In the genomic region with DNA sequence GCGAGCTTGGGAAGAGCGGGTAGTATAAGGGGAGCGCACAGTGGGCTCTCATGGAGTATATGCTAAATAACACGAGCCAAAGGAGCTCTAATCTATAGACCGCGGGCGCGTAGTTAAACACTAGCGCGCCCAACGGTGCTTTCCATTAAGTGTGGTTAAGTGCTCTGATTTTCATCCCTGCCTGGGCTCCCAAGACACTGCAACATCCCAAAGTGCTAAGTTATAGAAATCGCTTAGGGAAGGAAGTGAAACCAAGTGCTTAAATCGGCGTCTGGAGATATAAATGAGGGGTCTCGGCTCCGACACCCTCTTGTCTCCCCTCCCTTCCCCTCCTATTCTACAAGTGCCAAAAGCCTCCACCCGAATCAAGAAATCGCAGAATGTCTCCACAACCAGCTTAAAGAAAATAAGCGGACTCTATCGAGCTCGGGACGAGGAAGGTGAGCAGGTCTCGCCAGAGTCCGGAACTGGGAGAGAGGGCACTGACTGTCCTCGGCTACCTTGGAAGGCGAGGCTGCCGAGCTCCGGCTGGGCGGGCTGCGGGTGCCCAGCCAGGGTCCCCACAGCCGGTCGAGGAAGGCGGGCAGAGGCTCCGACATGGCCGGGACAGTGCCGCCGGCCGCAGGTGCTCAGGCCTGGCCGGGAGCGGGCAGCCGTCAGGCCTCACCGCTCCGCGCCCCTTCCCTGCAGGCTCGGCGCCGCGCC, we compare ENCODE assay signal across 8 mouse cellular contexts. TPM values are rescaled to one million over a fixed set of nuclear protein-coding genes. Genes with fewer than 3 reads are reported as not detected.
A peak's percentile ranks its signal among the peaks of the same experiment; 100 is the strongest.
DNase-seq lines count a peak whose midpoint lies in the region; ATAC-seq and TF ChIP-seq lines count a peak whose summit lies in the region.

No protein-coding gene starts in this region.

- H3K27me3 ChIP-seq in G1E (ENCODE audit: insufficient read depth, low read length): no peaks in the 10 kb centered on the region
- H3K27me3 ChIP-seq in hindbrain, embryonic 14.5 days (ENCODE audit: control insufficient read depth, insufficient read depth, low read length): no peaks in the 10 kb centered on the region
- no peaks in the 10 kb centered on the region for H3K27me3 ChIP-seq in stomach, embryonic 15.5 days (replicated peaks)

- H3K9ac ChIP-seq in hindbrain, embryonic 14.5 days: peak overlapping the region; percentile 80
- peak overlapping the region; percentile 76 for H3K9ac ChIP-seq in stomach, embryonic 15.5 days

- H3K36me3 ChIP-seq in G1E (replicated peaks): peaks cover 7% of the 10 kb centered on the region
- no peaks in the 10 kb centered on the region for H3K36me3 ChIP-seq in hindbrain, embryonic 14.5 days (replicated peaks; ENCODE audit: control insufficient read depth, insufficient read depth)
- H3K36me3 ChIP-seq in stomach, embryonic 15.5 days: no peaks in the 10 kb centered on the region

- no peak for ATAC-seq in G1E (ENCODE audit: extremely low read depth, insufficient number of reproducible peaks, low FRiP score, poor library complexity, severe bottlenecking)
- peak; percentile 81 for ATAC-seq in hindbrain, embryonic 14.5 days (ENCODE audit: low FRiP score)
- peak; percentile 65 for ATAC-seq in stomach, embryonic 15.5 days (ENCODE audit: insufficient read depth, low FRiP score, low read depth)

- no peak for TF ChIP-seq CTCF in G1E (IDR thresholded peaks at IDR 0.05; ENCODE audit: low read depth, low read length)

- under 1% methylated on average over 41 of the region's 48 CpGs for WGBS in hindbrain, embryonic 14.5 days
- under 1% methylated on average over 39 of the region's 48 CpGs for WGBS in stomach, embryonic 15.5 days

- H3K9me3 ChIP-seq in G1E (replicated peaks): no peaks in the 10 kb centered on the region
- H3K9me3 ChIP-seq in hindbrain, embryonic 14.5 days (ENCODE audit: control insufficient read depth, low read length): no peaks in the 10 kb centered on the region
- no peaks in the 10 kb centered on the region for H3K9me3 ChIP-seq in stomach, embryonic 15.5 days

- DNase-seq in layer of hippocampus, postnatal 25 days (ENCODE audit: extremely low spot score in 1 of 2, low spot score in 1 of 2): peak; percentile 9
- no peak for DNase-seq in layer of hippocampus, adult 8-10 months (ENCODE audit: low spot score in 2 of 2)
- no peak for DNase-seq in G1E (ENCODE audit: low spot score)
- DNase-seq in embryo, embryonic 11 days: peak; percentile 64
- peak; percentile 27 for DNase-seq in hindbrain, embryonic 14.5 days (ENCODE audit: low spot score)
- peak; percentile 57 for DNase-seq in lung, postnatal 10 days
- no peak for DNase-seq in adrenal gland, postnatal 4 days (ENCODE audit: low spot score in 2 of 2)

- H3K4me2 ChIP-seq in hindbrain, embryonic 14.5 days (replicated peaks): peak overlapping the region; percentile 53
- H3K4me2 ChIP-seq in stomach, embryonic 15.5 days: peak overlapping the region; percentile 68

- H3K4me3 ChIP-seq in G1E (ENCODE audit: low read depth, low read length): peak overlapping the region; percentile 81
- peak overlapping the region; percentile 80 for H3K4me3 ChIP-seq in hindbrain, embryonic 14.5 days (replicated peaks; ENCODE audit: low read length)
- peak overlapping the region; percentile 98 for H3K4me3 ChIP-seq in stomach, embryonic 15.5 days (replicated peaks)

- peak overlapping the region; percentile 75 for H3K27ac ChIP-seq in hindbrain, embryonic 14.5 days
- peak overlapping the region; percentile 82 for H3K27ac ChIP-seq in stomach, embryonic 15.5 days

- H3K4me1 ChIP-seq in G1E (ENCODE audit: insufficient read depth, low read depth, low read length): peaks cover 12% of the 10 kb centered on the region; the same call in 1 of the 2 replicates
- H3K4me1 ChIP-seq in hindbrain, embryonic 14.5 days (replicated peaks; ENCODE audit: control insufficient read depth, insufficient read depth, low read length): peaks cover 6% of the 10 kb centered on the region; the same call in 1 of the 2 replicates
- no peaks in the 10 kb centered on the region; the same call in 1 of the 2 replicates for H3K4me1 ChIP-seq in stomach, embryonic 15.5 days

RNA-seq across cellular contexts. Expression of gene Vps26a, which starts 0.6 kb away (rescaled TPM):
- 10 to 100 TPM; 41.0 to 45.9 TPM for total RNA-seq in layer of hippocampus, postnatal 25 days (2021)
- total RNA-seq in layer of hippocampus, adult 8-10 months (2022): 10 to 100 TPM; 45.6 to 52.7 (median 50.1) TPM
- total RNA-seq in G1E (2014; fragmentation: Nextera tagmentation): 63.4 and 79.5 TPM in 2 replicates
- total RNA-seq in G1E (2017): 134 and 165 TPM in 2 replicates
- 5.1 and 10.3 TPM in 2 replicates for polyA plus RNA-seq in G1E (2012)
- polyA plus RNA-seq in hindbrain, embryonic 14.5 days (2014; fragmentation: Nextera tagmentation; extraction: Ambion mirVana): 60.3 and 65.7 TPM in 2 replicates
- polyA plus RNA-seq in stomach, embryonic 15.5 days (2015; fragmentation: Nextera tagmentation; extraction: Ambion mirVana): 73.5 and 82.6 TPM in 2 replicates
- total RNA-seq in adrenal gland, postnatal 4 days (2021): 10 to 100 TPM; 45.3 to 48.7 TPM

RNA-seq across cellular contexts. Expression of gene Supv3l1, which starts 36.5 kb away (rescaled TPM):
- total RNA-seq in layer of hippocampus, postnatal 25 days (2021): 10 to 100 TPM; 23.6 to 24.7 TPM
- 10 to 100 TPM; 21.6 to 27.3 (median 26.8) TPM for total RNA-seq in layer of hippocampus, adult 8-10 months (2022)
- total RNA-seq in G1E (2014; fragmentation: Nextera tagmentation) (24.1 and 34.2 TPM in 2 replicates), G1E (2017) (26.4 and 27.0 TPM in 2 replicates)
- polyA plus RNA-seq in G1E (2012): 14.2 and 23.0 TPM in 2 replicates
- polyA plus RNA-seq in hindbrain, embryonic 14.5 days (2014; fragmentation: Nextera tagmentation; extraction: Ambion mirVana): 18.8 and 20.5 TPM in 2 replicates
- 24.0 and 29.4 TPM in 2 replicates for polyA plus RNA-seq in stomach, embryonic 15.5 days (2015; fragmentation: Nextera tagmentation; extraction: Ambion mirVana)
- 10 to 100 TPM; 31.5 to 36.5 TPM for total RNA-seq in adrenal gland, postnatal 4 days (2021)

RNA-seq across cellular contexts. Expression of gene 4930507D05Rik, which starts 36.7 kb away (rescaled TPM):
- 1 to 10 TPM; 1.2 to 2.0 TPM for total RNA-seq in layer of hippocampus, postnatal 25 days (2021)
- 1 to 10 TPM in 3 of 4 experiments, under 1 TPM in 1; 0.92 to 1.2 (median 1.1) TPM for total RNA-seq in layer of hippocampus, adult 8-10 months (2022)
- total RNA-seq in G1E (2014; fragmentation: Nextera tagmentation) (0.39 TPM in 1 of 2 replicates, not detected in the other), G1E (2017) (0.27 and 0.29 TPM in 2 replicates)
- polyA plus RNA-seq in G1E (2012): 0.07 and 0.19 TPM in 2 replicates
- 1.3 and 1.8 TPM in 2 replicates for polyA plus RNA-seq in hindbrain, embryonic 14.5 days (2014; fragmentation: Nextera tagmentation; extraction: Ambion mirVana)
- polyA plus RNA-seq in stomach, embryonic 15.5 days (2015; fragmentation: Nextera tagmentation; extraction: Ambion mirVana): 0.43 and 0.54 TPM in 2 replicates
- total RNA-seq in adrenal gland, postnatal 4 days (2021): under 1 TPM; 0.48 to 0.78 TPM

RNA-seq across cellular contexts. Expression of gene Srgn, which starts 41.2 kb away (rescaled TPM):
- total RNA-seq in layer of hippocampus, postnatal 25 days (2021): 1 to 10 TPM; 7.9 TPM
- total RNA-seq in layer of hippocampus, adult 8-10 months (2022): 10 to 100 TPM in 2 of 4 experiments, 1 to 10 TPM in 2; 7.1 to 29.2 (median 16.0) TPM
- total RNA-seq in G1E (2014; fragmentation: Nextera tagmentation) (700 and 806 TPM in 2 replicates), G1E (2017) (437 and 463 TPM in 2 replicates)
- polyA plus RNA-seq in G1E (2012): 18.3 and 92.7 TPM in 2 replicates
- 11.5 and 13.8 TPM in 2 replicates for polyA plus RNA-seq in hindbrain, embryonic 14.5 days (2014; fragmentation: Nextera tagmentation; extraction: Ambion mirVana)
- 20.8 and 25.2 TPM in 2 replicates for polyA plus RNA-seq in stomach, embryonic 15.5 days (2015; fragmentation: Nextera tagmentation; extraction: Ambion mirVana)
- 10 to 100 TPM; 23.9 to 38.9 TPM for total RNA-seq in adrenal gland, postnatal 4 days (2021)

Comparison
In these comparisons a context has a peak if more than half of its experiments do, and no peak if none do; other contexts are left out.
1. DNase-seq: peak in layer of hippocampus, postnatal 25 days (2 of 2), embryo, embryonic 11 days (single experiment), hindbrain, embryonic 14.5 days (single experiment) and lung, postnatal 10 days (single experiment); none in layer of hippocampus, adult 8-10 months (0 of 2), G1E (single experiment) and adrenal gland, postnatal 4 days (0 of 2).
2. Peak in every context shown above with its lines, with median percentiles within 50 percentile points of each other: H3K4me3 ChIP-seq.